Mouse (Mus musculus) frontal cortex, postnatal 25 days (tissue): ENCODE measurements at regions not wholly inside any gene's neighbourhood (a gene's known extent, or its start where the extent isn't known, plus 50 kb on each side); places are given as distances from the start of the nearest gene placed in this dataset.

Experiments used
- DNase-seq, 2 experiments: peaks; one replicate each; pipeline ENCODE4 v3.0.0; 2022; ENCODE audit warnings: low spot score in 2 of 2

DNA sequence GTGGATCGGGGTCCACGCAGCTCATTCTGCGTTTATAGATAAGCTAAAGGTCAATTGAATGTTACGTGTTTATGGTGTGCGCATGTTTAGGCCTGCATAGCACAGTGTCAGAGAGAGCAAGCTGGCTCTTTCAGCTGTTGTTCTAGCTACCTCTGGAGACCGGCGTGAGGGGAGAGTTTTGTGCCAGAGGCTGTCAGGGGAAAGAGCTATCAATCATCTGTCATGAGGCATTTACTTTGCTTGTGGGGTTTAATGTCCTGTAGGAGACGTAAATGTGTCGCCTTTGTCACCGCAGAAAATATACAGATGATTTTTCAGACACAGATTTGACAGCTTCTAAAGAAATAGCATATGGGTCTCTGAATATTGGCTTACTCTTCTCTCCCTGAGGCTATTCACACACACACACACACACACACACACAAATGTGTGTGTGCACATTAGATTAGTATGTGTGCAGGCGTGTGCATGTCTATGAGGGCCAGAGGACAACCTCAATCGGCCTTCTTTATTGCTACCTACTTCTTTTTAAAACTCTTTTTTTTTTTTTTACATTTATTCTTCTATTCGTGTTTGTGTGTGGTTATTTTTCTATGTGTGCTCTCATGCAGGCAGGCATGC is 432.0 kb upstream of the Mctp2 start:
- DNase-seq, result no peak

DNA sequence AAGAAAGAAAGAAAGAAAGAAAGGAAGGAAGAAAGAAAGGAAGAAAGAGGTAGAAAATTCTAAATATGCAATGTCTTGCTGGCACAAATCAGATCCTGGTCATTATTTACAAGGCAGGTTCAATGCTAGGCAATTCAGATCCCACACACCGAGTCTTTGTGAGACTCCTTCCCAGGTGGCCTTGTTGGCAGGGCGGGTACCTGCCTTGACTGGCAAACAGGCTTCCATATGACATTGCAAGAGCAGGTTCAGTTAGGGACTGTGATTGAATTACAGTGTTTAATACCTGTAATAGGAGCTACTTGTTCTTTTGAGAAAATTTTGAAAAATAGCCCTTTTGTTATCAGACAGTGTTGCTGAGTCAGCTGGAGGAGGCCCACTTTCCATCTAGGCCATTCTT is 436.0 kb upstream of the Mctp2 start:
- DNase-seq, result no peak

DNA sequence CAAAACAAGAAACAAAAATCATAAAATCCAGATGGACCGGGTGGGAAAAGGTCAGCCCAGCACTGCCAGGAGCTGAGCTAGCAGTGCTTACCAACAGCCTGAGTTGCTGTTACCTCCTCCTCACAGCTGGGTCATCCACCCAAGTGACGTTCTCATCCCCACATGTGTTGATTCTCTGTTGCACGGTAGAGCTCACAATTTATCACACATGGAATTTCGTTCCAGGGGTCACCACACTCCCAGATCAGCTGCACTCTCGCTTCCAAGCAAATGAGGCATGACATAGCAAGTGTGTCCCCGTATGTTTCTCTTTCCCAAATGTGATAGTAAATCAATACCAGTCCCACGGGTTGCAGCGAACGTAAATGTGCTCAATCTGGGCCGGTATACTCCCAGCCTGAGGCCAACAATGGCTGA is 445.1 kb upstream of the Mctp2 start:
- DNase-seq, result no peak

GRCm38 (mm10) chr7:72753053-72753559 is 446.7 kb upstream of the Mctp2 start:
- no peak for DNase-seq

DNA sequence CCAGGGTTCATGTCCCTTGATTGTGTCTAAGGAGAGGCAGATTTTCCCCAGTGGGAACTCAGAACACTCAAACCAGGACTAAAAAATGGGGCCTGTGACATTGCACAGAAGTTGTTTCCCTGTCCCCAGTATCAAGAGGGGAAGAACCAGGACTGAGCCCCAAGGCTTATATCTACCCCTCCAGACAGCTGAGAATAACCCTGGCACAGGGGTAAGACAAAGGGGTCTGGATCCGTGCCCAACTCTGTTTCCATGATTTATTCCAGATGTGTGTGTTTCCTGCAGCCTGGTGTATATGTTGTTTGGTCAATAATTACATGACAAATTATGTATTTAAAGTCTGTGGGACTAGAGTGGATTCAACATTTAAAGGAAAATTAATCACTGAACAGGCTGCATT is 456.3 kb upstream of the Mctp2 start:
- no peak for DNase-seq

- DNase-seq, result no peak
Measured at GRCm38 (mm10) chr7:72768705-72769104, 462.3 kb upstream of the Mctp2 start.

DNA sequence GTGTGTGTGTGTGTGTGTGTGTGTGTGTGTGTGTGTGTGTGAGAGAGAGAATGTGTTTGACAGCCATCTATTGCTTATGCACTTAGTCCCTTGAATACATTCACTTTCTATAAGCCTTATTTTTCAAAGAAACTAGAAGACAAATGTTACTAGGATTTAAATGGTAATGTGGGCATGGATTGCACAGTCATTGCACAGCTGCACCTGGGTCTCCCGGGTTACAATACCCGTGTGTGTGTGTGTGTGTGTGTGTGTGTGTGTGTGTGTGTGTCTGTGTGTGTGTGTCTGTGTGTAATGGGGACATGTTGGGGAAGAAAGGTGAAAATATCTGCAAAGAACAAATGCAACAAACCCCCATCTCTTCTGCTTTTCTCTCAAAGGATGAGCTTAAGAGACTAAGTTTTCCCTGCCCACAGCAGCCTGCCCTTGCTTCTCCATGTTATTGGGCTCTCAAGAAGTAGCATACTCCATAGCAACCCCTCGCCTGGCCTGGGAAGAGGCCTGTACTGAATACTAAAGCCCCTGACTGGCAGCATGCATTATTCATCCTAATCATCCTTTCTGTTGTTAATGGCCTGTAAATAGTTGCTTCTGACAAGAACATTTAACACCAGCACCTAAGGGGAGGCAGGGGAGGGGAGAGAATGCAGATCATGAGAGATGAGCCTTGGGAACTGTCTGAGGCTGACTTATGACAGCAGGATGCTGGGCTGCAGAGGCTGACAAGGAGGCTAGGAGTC is 467.8 kb upstream of the Mctp2 start:
- DNase-seq, result no peak

- DNase-seq, result no peak
Measured at GRCm38 (mm10) chr7:72774771-72775119, 468.3 kb upstream of the Mctp2 start.

DNA sequence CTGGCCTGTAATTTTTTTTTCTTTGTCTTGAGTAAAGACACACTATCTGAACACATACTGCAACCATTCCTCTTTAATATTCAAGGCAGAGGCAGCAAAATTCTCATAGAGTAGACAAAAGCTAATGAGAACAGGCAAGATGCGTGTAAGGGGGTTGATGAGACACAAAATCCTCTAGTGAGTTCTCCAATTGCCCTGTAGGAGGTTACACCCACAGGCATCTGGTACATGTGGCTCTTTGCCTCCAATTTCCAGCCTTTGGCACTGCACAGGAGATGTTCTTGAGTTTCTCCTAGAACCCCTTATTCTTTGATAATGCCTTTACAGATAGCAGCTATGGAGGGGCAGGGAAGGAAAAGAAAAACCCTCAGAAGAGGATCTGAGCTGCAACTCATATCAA is 480.9 kb upstream of the Mctp2 start:
- no peak for DNase-seq

DNA sequence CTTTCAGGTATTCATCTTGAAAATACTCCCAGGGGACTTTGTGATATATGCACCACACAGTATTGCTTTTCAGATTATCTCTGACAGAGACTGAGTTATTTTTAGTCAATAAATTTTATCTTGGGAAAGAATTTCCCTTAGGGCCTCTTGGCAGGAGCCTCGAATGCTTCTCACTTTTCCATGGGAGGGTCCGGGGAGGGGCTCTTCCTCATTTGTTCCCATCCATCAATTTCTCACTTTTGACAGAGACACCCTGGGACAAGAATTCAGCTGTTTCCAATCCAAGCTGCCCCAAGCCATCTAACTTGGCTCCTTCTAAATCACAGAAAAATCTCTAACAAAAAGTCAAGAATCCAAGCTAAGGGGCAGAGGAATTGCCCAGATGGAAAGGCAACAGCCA is 481.9 kb upstream of the Mctp2 start:
- no peak for DNase-seq

GRCm38 (mm10) chr7:72822142-72822541 is 515.7 kb upstream of the Mctp2 start:
- DNase-seq, result no peak

GRCm38 (mm10) chr7:72826597-72826996 is 520.2 kb upstream of the Mctp2 start:
- no peak for DNase-seq

DNA sequence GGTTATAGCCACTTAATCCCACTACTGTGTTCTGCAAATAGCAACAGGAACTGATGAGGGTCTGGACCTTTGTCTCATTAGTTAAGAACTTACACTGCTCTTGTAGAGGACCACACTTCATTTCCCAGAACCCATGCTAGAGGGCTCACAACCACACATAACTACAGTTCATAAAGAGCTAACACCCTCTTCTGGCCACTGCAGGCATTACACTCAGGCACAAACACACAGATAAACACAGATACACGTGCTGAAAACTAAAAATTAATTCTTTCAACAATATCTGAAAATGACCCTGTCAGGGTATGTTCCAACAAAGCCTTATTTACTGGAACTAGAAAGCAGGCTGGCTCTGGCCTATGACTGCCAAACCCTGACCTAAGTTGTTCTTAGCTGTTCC is 529.0 kb upstream of the Mctp2 start:
- DNase-seq, result no peak

GRCm38 (mm10) chr7:72836026-72836425 is 529.6 kb upstream of the Mctp2 start:
- DNase-seq, result no peak

GRCm38 (mm10) chr7:72836457-72836985 is 530.1 kb upstream of the Mctp2 start:
- DNase-seq, result no peak

DNA sequence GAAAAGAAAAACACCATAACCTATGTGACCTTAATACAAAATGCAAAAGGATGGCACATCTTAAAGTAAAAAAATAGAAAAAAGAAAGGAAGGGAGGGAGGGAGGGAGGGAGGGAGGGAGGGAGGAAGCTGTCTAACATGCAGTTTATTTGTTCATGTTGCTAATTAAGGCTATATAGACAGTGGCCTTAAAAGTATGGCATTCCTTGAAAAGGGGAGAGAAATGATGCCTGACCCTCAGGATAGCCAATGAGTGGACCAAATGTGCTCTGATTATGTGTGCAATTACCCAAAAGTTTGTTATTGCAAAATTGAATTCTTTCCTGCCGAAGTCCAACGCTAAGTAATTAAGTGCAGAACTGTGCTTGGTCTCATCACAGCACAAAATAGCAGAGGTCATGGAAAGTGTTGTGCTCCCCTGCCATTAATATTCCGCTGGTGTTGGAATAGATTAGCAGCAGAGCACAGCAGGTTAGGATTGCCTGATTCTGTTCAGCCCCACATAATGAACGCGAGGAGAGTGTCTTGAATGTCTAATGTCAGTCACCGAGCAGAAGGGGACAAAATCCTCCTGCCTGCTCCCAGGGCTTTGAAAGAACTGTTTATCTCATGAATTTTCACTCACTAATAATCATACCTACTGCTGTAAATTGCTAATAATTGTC is 531.7 kb upstream of the Mctp2 start:
- no peak for DNase-seq

DNA sequence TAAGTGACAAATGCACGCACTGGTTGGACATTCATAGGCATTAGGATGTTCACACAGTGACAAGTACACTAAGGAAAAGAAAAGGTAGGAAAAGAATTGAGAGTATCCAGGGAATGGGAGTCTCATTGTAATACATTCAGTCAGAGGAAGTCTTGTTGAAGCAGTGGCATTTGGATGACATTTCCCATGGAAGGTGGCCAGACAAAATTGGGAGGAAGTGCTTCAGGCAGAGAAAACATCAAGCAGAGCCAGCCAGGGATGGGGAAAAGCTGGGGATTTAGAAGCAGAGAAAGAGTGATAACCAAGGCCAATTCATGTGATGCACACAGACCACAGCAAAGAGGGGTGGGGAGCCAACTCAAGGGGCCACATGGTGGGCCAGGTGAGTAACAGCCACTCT is 524.0 kb upstream of the Rgma start:
- DNase-seq, result no peak

DNA sequence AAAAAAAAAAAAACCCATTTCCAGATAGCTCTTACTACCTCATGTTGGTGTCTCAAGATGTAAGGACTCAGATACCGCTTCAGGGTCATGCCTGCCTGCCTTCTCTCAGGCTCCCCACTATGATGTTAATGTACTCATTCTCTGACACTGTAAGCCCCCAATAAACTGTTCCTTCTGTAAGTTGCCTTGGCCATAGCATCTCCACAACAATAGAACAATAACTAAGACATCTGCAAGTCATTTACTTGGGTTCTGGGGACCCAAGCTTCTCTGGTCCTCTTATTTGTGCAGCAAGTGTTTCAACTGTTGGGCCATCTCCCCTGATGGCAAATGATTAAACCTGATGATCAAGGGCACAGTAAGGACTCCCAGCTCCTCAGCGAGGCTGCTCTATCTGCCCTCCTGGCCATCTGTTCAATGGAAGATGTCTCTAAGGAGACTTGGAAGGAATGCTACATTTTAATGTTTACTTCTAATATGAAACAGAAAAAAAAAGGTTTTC is 520.8 kb upstream of the Rgma start:
- DNase-seq, result no peak

DNA sequence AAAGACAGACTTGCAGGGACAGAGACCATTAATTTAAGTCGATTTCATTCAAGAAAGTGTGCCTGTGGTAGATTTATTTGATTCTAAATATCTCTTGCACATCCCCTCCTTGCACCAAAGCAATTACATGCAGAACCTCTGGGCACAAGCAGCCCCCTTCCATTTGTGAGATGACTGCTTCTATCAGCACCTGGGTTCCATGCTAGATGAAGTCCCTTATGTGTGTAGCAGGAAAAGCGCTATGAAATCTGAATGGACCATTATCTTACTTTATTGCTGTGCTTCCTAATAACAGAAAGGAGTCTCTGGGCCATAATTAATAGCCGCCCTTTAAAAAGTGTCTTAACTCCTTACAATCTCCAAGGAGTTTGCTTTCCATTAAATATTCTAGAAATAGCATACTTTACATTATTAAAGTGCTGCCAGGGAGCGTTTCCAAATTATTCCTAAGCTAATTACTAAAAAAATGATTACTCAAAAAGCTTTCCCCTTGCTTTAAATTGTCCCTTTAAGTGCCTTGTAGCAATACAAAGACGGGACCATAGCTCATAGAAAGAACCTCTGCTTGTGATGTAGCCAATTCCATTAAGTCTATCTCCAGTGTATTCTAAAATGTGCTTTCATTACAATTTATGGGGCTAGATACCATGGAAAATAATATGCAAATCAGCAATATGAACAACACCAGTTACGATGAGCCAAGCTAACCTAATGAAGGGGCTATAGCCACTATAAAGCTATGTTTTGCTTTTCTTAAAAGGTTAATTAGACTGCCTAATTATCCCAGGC is 508.1 kb upstream of the Rgma start:
- DNase-seq, result no peak

DNA sequence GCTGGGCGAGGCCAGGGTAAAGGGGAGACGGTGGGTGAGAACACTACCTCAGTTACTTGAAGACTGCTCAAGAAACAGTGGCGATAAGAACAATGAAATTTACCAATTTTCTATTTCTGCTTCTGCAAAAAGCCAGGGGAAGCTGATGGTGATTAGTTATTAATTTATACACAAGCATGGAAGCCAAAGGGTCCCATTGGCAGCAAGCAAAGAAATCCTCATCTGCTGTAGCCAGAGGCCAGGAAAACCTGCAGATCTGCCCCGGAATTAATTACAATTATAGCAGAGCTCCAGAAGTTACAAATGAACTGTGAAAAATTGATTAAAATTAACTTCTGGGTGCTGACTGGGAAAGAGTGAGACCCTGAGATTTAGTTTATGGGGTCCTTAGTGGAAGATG is 506.2 kb upstream of the Rgma start:
- DNase-seq, result no peak

DNA sequence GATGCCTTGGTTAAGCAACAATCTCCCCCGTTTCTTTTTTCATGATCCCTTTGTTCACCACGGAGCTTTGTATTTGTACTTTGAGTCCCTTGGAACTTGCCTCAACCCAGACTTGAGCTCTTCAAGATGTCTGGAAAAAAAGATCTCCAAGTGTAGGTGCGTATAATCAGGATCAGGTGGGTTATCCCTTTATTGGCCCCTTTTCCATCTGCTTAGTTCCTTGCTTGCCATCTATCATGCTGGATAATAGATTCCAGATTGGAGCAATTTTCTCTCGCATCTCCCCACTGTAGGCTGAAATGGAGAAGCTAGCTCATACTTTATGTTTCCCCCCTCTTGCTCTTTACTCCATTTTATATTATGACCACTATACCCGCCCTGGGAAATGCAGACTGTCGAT is 474.5 kb upstream of the Rgma start:
- no peak for DNase-seq

- DNase-seq, result no peak
Measured at GRCm38 (mm10) chr7:72905891-72906290, 469.4 kb upstream of the Rgma start.
